Mouse (Mus musculus) brain, embryonic 18.5 days (tissue): ENCODE results near the gene Zfp973.
"Not testable (repeated sequence)": the region's sequence is repeated elsewhere in the genome, so short reads cannot be mapped to it uniquely, and the experiment has no call there.

ENCODE experiments used
- DNase-seq: peaks from one replicate; pipeline ENCODE4 v3.0.0-alpha.2; 2012; ENCODE audit warnings: low read depth, low spot score

Zfp973 gene

DNA sequence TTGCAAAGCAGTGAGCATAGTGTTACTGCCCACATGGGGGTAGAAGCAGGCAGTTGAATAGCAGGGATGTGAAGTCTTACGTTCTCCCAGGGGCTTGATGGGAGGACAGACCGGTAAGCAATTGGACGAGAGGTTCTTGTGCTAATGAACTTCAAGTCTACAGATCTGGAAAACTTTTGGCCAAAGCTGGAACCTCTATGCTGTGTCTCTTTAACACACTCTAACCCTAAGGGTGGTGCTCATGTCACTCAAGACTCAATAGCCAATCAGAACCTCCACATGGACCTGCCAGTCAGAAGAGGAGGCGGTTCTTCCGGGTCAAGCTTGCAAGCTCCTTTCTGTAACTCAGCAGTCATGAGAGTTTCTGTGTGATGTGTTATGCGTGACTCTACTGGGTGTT, at the start of gene Zfp973:
Zfp973 (plus strand) TSS at position 301 of the 400 bp plus-strand sequence.
- DNase-seq: not testable (repeated sequence)

DNA sequence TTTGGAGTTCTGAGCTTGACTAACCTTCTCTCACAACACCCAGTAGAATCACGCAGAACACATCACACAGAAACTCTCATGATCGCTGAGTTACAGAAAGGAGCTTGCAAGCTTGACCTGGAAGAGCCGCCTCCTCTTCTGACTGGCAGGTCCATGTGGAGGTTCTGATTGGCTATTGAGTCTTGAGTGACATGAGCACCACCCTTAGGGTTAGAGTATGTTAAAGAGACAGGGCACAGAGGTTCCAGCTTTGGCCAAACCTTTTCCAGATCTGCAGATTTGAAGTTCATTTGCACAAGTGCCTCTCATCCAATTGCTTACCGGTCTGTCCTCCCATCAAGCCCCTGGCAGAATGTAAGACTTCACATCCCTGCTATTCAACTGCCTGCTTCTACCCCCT, 34.1 kb upstream of the Zfp973 start, which contains the start of gene Gm14308:
Gm14308 (minus strand) TSS at position 101 of the 400 bp plus-strand sequence.
- DNase-seq: not testable (repeated sequence)

DNA sequence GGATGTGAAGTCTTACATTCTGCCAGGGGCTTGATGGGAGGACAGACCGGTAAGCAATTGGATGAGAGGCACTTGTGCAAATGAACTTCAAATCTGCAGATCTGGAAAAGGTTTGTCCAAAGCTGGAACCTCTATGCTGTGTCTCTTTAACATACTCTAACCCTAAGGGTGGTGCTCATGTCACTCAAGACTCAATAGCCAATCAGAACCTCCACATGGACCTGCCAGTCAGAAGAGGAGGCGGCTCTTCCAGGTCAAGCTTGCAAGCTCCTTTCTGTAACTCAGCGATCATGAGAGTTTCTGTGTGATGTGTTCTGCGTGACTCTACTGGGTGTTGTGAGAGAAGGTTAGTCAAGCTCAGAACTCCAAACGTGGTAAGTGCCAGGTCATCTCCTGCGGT, 37.7 kb downstream of the Zfp973 start, which contains the start of gene Gm14305:
Gm14305 (plus strand) TSS at position 278 of the 400 bp plus-strand sequence.
- not testable (repeated sequence) for DNase-seq
